Mouse (Mus musculus): ENCODE measurements around the gene Vwa3a. TPM values are rescaled to one million over a fixed set of nuclear protein-coding genes. Genes with fewer than 3 reads are reported as not detected.

The Vwa3a gene
- total RNA-seq, 2 experiments from 2014 or later: 0.41 to 0.80 TPM

GRCm38 (mm10) chr7:120830431-120831381 lies 91.6 kb downstream of the Vwa3a start:
- DNase-seq: peak; percentile 56
- intact Hi-C loops (cut with DNase I; ENCODE audit: low total_unique reads): no loop called here

- intact Hi-C loops (cut with DNase I; ENCODE audit: low total_unique reads): no loop called here
- no peak for DNase-seq
Measured at GRCm38 (mm10) chr7:120834426-120834825, 95.3 kb downstream of the Vwa3a start.

GRCm38 (mm10) chr7:120834863-120835372 lies 95.8 kb downstream of the Vwa3a start:
- intact Hi-C loops (cut with DNase I; ENCODE audit: low total_unique reads): loop anchor here (5.0 kb wide), 1 partner anchor 82 kb away; the partner anchor contains the start of gene Polr3e
- peak; percentile 59 for DNase-seq

DNA sequence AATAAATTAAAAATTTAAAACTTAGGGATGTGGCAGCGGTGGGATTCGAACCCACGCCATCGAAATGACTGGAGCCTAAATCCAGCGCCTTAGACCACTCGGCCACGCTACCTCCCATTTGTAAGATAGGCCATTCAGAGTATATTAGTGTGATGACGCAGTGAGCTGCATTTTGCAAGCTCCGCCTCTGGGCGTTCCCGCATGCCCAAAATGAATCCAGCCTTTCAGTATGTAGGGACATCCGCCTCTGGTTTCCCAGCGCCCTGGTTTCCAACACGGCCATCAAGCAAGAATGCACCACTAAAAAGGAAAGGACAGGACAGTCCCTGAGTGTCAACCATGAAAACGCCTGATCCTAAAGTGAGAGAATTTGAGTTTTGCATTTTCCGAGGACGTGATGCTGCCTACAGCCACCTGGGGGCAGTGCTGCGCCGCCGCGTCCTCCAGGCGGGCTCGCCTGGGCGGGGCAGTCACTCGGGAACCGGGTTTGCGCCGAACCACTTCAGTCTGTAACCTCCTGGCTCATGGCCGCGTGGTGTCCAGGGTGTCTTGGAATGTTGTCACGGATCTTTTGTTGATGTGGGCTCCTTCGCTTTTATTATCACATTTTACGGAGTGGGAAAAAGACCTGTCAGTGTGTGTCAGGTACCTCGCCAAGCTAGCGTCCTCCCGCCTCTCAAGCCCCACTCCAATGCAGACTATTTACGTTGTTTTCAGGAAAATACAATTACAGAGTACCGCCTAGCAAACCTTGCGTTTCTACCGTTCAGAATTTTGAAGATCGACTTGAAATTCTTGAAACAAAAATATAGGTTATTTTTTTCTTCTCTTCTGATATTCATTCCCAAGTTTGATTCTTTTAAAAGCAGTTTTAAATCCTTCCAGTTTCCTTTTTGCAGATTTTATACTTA lies 96.6 kb downstream of the Vwa3a start:
- DNase-seq: peak; percentile 88
- intact Hi-C loops (cut with DNase I; ENCODE audit: low total_unique reads): loop anchor here (5.0 kb wide), 1 partner anchor 82 kb away; the partner anchor contains the start of gene Polr3e

DNA sequence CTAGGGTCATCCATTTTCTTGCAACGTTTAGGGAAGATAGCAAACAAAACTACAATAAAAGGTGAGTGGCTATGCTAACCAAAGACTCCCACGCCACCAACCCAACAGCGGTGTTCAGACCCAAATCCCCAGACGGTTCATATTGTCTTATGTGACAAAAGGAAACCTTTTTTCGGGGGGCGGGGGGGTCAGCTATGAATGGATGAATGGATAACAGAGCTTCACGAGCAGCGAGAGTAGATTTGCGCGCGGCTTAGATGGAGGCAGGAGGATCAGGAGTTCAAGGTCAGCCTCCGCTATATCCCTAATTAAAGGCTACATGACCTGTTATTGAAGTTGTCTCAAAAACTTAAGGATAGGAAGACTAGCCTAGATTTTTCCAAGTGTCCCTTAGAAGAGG lies 97.2 kb downstream of the Vwa3a start:
- DNase-seq: no peak
- intact Hi-C loops (cut with DNase I; ENCODE audit: low total_unique reads): loop anchor here (5.0 kb wide), 1 partner anchor 81 kb away; the partner anchor contains the start of gene Polr3e

- peak; percentile 38 for DNase-seq
- intact Hi-C loops (cut with DNase I; ENCODE audit: low total_unique reads): loop anchor here (5.0 kb wide), 1 partner anchor 79 kb away; the partner anchor contains the start of gene Polr3e
Measured at GRCm38 (mm10) chr7:120838436-120839160, 99.5 kb downstream of the Vwa3a start.

DNA sequence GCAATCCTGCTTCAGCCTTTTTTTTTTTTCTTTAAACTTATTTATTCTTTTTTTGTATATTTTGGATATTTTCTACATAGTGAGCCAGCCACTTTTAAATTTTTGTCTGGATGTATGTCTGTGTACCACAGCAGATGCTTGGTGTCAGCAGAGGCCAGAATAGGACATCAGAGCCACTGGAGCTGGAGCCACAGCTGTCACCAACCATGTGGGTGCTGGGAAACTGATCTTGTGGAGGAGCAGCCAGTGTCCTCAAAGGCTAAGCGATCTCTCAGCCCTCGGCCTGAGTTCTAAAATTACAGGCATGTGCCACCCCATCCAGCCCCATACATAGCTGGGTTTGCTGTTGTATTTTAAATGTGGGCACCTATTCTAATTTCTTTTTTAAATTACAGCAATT lies 100.7 kb downstream of the Vwa3a start:
- DNase-seq: peak; percentile 36
- intact Hi-C loops (cut with DNase I; ENCODE audit: low total_unique reads): loop anchor here (5.0 kb wide), 1 partner anchor 78 kb away; the partner anchor contains the start of gene Polr3e

GRCm38 (mm10) chr7:120842345-120843036 lies 103.4 kb downstream of the Vwa3a start, which contains the start of gene Eef2k:
TSS of gene Eef2k (plus strand) at chr7:120842831.
- intact Hi-C loops (cut with DNase I; ENCODE audit: low total_unique reads): no loop called here
- peak; percentile 90 for DNase-seq

DNA sequence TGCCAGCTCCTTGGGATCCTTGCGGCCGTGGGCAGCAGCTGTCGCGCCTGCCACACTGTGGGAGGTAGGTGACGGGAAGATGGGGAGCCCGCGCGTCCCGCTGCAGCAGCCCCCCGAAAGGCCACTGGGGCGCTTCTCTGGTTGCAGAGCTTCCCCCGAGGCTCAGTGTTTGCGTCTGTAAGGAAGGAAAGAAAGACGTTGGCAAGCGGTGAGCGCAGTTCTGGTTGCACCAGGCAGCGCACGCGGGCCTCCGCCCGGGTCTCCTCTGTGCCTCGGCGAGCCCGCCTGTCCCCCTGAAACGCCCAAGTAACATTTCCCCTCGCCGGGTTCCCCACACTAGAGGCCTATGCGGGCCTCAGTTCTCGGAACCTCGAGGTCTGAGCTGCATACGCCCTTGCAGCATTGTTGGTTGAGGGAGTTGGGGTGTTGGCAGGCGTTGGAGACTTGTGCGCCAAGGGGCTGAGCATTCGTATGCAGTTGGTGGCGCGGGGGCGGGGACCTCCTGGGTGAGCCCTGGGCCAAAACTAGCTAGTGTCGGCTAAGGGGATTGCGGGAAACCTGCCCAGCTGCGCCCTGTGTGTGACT lies 104.0 kb downstream of the Vwa3a start:
- peak; percentile 89 for DNase-seq
- intact Hi-C loops (cut with DNase I; ENCODE audit: low total_unique reads): no loop called here

- intact Hi-C loops (cut with DNase I; ENCODE audit: low total_unique reads): no loop called here
- no peak for DNase-seq
Measured at GRCm38 (mm10) chr7:120843852-120844435, 104.8 kb downstream of the Vwa3a start.

DNA sequence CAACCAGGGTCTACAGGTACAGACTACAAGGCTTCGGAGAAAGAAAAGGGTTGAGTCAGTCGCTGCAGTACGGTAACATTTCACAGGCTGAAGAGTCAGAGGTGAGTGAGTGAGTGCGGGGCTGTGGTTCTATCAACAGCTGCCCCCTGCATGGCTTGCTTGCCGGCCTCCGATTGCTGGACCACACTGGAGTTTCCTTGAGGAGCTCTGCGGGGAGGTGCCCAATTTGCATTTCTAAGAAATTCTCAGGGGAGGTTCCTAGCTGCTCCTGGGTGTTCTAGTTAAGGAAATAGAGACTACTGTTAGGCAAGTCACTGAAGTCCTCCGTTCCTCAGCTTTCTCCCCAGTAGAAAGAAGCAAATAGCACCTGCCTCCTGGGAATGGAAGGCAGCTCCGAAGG lies 105.6 kb downstream of the Vwa3a start:
- intact Hi-C loops (cut with DNase I; ENCODE audit: low total_unique reads): no loop called here

DNA sequence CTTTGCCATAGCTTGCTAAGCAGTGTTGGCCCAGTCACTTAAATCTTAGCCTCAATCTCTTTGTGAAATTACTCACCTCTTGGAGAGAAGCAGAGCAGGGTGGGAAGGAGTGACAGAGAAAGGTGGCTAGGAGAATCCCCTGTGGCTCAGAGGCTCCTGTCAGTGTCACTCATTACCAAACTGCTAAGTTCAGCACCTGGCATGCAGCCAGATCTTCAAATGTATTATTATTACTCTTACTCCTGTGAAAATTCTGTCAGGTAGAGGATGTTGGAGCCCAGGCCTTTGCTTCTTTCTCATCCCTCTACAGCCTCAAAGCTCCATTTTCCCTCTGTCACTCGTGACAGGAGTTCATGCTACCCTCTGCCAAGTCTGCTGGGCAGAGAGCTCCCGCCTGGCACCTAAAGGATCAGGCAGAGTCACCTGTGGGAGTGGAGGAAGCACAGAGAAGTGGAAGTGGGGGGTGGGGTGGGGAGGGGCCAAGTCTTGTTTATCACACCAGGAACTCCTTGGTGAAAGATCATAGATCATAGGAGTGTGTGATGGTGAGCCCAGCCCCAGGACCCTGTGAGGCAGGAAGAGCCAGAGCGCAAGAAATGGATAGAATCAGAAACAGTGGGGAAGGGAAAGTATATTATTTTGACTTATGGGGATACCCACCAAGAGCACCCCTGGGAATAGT lies 109.9 kb downstream of the Vwa3a start:
- intact Hi-C loops (cut with DNase I; ENCODE audit: low total_unique reads): no loop called here
- no peak for DNase-seq

More for the DNA sequence above, 105.6 kb downstream of the Vwa3a start:
- DNase-seq: no peak

DNA sequence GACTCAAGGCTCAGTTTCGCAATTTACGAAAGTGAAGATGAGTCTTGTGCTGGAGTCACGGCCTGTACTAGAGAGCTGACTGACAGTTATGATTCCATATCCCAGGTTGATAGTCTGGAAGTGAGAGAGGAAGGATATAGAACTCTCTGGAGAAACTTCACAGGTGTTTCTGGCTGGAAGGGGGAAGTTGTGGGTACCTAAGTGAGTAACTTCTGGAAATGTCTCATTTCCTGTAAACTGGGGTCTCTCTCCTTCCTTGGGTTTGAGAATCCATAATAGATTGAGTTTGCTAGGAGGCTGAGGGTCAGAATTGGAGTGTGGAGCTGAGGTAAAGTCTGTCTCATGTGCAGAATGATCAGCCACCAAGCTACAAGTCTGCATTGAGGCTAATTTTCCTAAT lies 111.0 kb downstream of the Vwa3a start:
- intact Hi-C loops (cut with DNase I; ENCODE audit: low total_unique reads): no loop called here
- no peak for DNase-seq

All from gastrocnemius, postnatal 14 days (tissue).